ENCODE assay signal across 24 mouse cellular contexts in the genomic region with DNA sequence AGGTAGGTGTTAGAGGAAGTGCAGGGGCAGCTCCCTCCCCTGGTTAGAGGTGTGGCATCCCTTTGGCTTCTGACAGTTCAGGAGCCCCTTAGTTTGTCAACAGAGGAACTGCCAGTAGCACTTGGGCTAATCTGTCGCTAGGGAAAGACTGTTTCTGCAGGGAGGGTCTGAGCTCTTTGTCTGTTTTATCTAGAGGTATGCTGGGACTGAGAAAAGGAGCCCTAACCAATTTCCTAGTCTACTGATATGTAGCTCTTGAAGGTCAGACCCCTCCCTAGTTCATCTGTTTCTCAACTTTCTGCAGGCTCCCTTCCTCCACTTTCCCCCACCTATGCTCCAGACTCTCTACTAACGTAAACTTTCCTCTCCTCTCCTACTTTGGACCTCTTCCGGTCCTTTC. TPM values are rescaled to one million over a fixed set of nuclear protein-coding genes. Genes with fewer than 3 reads are reported as not detected.
A peak's percentile ranks its signal among the peaks of the same experiment; 100 is the strongest.
DNase-seq lines count a peak whose midpoint lies in the region; ATAC-seq and TF ChIP-seq lines count a peak whose summit lies in the region.
"Had no signal": no experiment of that assay in that cellular context is flagged by ENCODE, and none has a peak within 500 bp of the region (broad histone marks: within the 10 kb centered on the region; RNA-seq: fewer than 3 reads in every experiment).

No protein-coding gene starts in this region.

- peaks cover 25% of the 10 kb centered on the region for H3K27me3 ChIP-seq in midbrain, embryonic 16.5 days (ENCODE audit: control insufficient read depth, insufficient read depth, low read depth, low read length)
- peaks cover 36% of the 10 kb centered on the region for H3K27me3 ChIP-seq in midbrain, embryonic 15.5 days (replicated peaks)
- peaks cover 75% of the 10 kb centered on the region for H3K27me3 ChIP-seq in forebrain, embryonic 13.5 days
- H3K27me3 ChIP-seq in hindbrain, postnatal 0 days (ENCODE audit: insufficient read depth, low read length): peaks cover 10% of the 10 kb centered on the region; the same call in 1 of the 2 replicates
- peaks cover 66% of the 10 kb centered on the region for H3K27me3 ChIP-seq in heart, embryonic 12.5 days (replicated peaks)

- H3K27ac ChIP-seq in midbrain, embryonic 16.5 days (ENCODE audit: low read length): peak overlapping the region; percentile 6
- H3K27ac ChIP-seq in midbrain, embryonic 15.5 days: no peak overlapping the region
- peak overlapping the region; percentile 72 for H3K27ac ChIP-seq in forebrain, embryonic 13.5 days
- peak overlapping the region; percentile 68 for H3K27ac ChIP-seq in hindbrain, postnatal 0 days
- no peak overlapping the region for H3K27ac ChIP-seq in heart, embryonic 12.5 days (ENCODE audit: poor library complexity, severe bottlenecking)
- H3K27ac ChIP-seq: embryonic facial prominence, embryonic 13.5 days; gastrocnemius, adult 2 months; limb, embryonic 15.5 days had no signal

- no peak for DNase-seq in hindbrain, postnatal 0 days (ENCODE audit: low spot score)
- DNase-seq in gastrocnemius, postnatal 36 days: no peak
- DNase-seq in Muller cell, postnatal 12 days (ENCODE audit: inconsistent ontology term): no peak
- DNase-seq: adrenal gland, postnatal 10 days; cerebellum, adult 11-12 months; gastrocnemius, adult 2 months; heart, adult 18-20 months; kidney, adult 8-10 months; lung, postnatal 10 days; right cerebral cortex, postnatal 4 days; thymus, postnatal 25 days had no signal

- H3K4me2 ChIP-seq in midbrain, embryonic 16.5 days (ENCODE audit: low read length): no peak overlapping the region; the same call in 1 of the 2 replicates
- H3K4me2 ChIP-seq in midbrain, embryonic 15.5 days: no peak overlapping the region
- H3K4me2 ChIP-seq in forebrain, embryonic 13.5 days: peak overlapping the region; percentile 35
- H3K4me2 ChIP-seq in hindbrain, postnatal 0 days (ENCODE audit: low read depth, low read length): peak overlapping the region; percentile 37; the same call in 1 of the 2 replicates
- no peak overlapping the region for H3K4me2 ChIP-seq in heart, embryonic 12.5 days
- H3K4me2 ChIP-seq: embryonic facial prominence, embryonic 13.5 days; limb, embryonic 15.5 days had no signal

- no peak overlapping the region for H3K4me3 ChIP-seq in midbrain, embryonic 16.5 days (ENCODE audit: low read depth, low read length)
- H3K4me3 ChIP-seq in midbrain, embryonic 15.5 days: no peak overlapping the region
- H3K4me3 ChIP-seq in forebrain, embryonic 13.5 days: 0 out of 2 replicates have a peak overlapping the region, but pooled peaks have one; percentile 3
- no peak overlapping the region for H3K4me3 ChIP-seq in hindbrain, postnatal 0 days (ENCODE audit: low read length)
- H3K4me3 ChIP-seq in heart, embryonic 12.5 days: no peak overlapping the region
- H3K4me3 ChIP-seq: embryonic facial prominence, embryonic 13.5 days; gastrocnemius, adult 2 months; limb, embryonic 15.5 days; myocyte had no signal

- no peak overlapping the region for H3K9ac ChIP-seq in midbrain, embryonic 16.5 days (ENCODE audit: low read depth, low read length)
- H3K9ac ChIP-seq in midbrain, embryonic 15.5 days: no peak overlapping the region
- 0 out of 2 replicates have a peak overlapping the region, but pooled peaks have one; percentile 22 for H3K9ac ChIP-seq in forebrain, embryonic 13.5 days
- 0 out of 2 replicates have a peak overlapping the region, but pooled peaks have one; percentile 37 for H3K9ac ChIP-seq in hindbrain, postnatal 0 days (replicated peaks; ENCODE audit: low read length)
- H3K9ac ChIP-seq in heart, embryonic 12.5 days: no peak overlapping the region
- H3K9ac ChIP-seq: embryonic facial prominence, embryonic 13.5 days; limb, embryonic 15.5 days had no signal

- peaks cover 10% of the 10 kb centered on the region for H3K4me1 ChIP-seq in midbrain, embryonic 16.5 days (ENCODE audit: control insufficient read depth, insufficient read depth, low read length)
- H3K4me1 ChIP-seq in midbrain, embryonic 15.5 days: peaks cover 9% of the 10 kb centered on the region
- H3K4me1 ChIP-seq in forebrain, embryonic 13.5 days: 0 out of 2 replicates have a peak, but pooled peaks cover 11% of the 10 kb centered on the region
- H3K4me1 ChIP-seq in hindbrain, postnatal 0 days (ENCODE audit: insufficient read depth, low read length): peaks cover 3% of the 10 kb centered on the region; the same call in 1 of the 2 replicates
- no peaks in the 10 kb centered on the region for H3K4me1 ChIP-seq in heart, embryonic 12.5 days (replicated peaks)
- H3K4me1 ChIP-seq: embryonic facial prominence, embryonic 13.5 days; limb, embryonic 15.5 days had no signal

- no peak for ATAC-seq in midbrain, embryonic 16.5 days
- ATAC-seq in midbrain, embryonic 15.5 days (replicated peaks): no peak
- no peak for ATAC-seq in forebrain, embryonic 13.5 days
- ATAC-seq in hindbrain, postnatal 0 days: no peak
- no peak for ATAC-seq in heart, embryonic 12.5 days (ENCODE audit: insufficient number of reproducible peaks, low FRiP score)

- no peaks in the 10 kb centered on the region for H3K36me3 ChIP-seq in midbrain, embryonic 16.5 days (ENCODE audit: control insufficient read depth, insufficient read depth, low read length)
- H3K36me3 ChIP-seq in midbrain, embryonic 15.5 days (replicated peaks): no peaks in the 10 kb centered on the region
- no peaks in the 10 kb centered on the region for H3K36me3 ChIP-seq in forebrain, embryonic 13.5 days (ENCODE audit: poor library complexity, severe bottlenecking)
- no peaks in the 10 kb centered on the region for H3K36me3 ChIP-seq in hindbrain, postnatal 0 days (ENCODE audit: insufficient read depth, low read length)
- no peaks in the 10 kb centered on the region for H3K36me3 ChIP-seq in heart, embryonic 12.5 days
- H3K36me3 ChIP-seq: embryonic facial prominence, embryonic 13.5 days; G1E; limb, embryonic 15.5 days had no signal

- intact Hi-C loops in gastrocnemius, postnatal 36 days (cut with DNase I): no loop called here

- WGBS in midbrain, embryonic 16.5 days: 8% methylated on average over 3 of the region's 3 CpGs
- WGBS in midbrain, embryonic 15.5 days: 6% methylated on average over 3 of the region's 3 CpGs
- WGBS in forebrain, embryonic 13.5 days: 2% methylated on average over 3 of the region's 3 CpGs
- 13% methylated on average over 3 of the region's 3 CpGs for WGBS in hindbrain, postnatal 0 days
- WGBS in heart, embryonic 12.5 days: 0% methylated on average over 3 of the region's 3 CpGs

- H3K9me3 ChIP-seq in midbrain, embryonic 16.5 days (replicated peaks; ENCODE audit: control insufficient read depth, low read length, poor library complexity, severe bottlenecking): no peaks in the 10 kb centered on the region
- no peaks in the 10 kb centered on the region for H3K9me3 ChIP-seq in midbrain, embryonic 15.5 days
- no peaks in the 10 kb centered on the region for H3K9me3 ChIP-seq in forebrain, embryonic 13.5 days (replicated peaks)
- H3K9me3 ChIP-seq in hindbrain, postnatal 0 days (ENCODE audit: low read length): no peaks in the 10 kb centered on the region
- H3K9me3 ChIP-seq in heart, embryonic 12.5 days (replicated peaks): 0 out of 2 replicates have a peak, but pooled peaks cover 2% of the 10 kb centered on the region
- H3K9me3 ChIP-seq: embryonic facial prominence, embryonic 13.5 days; limb, embryonic 15.5 days had no signal

- TF ChIP-seq CTCF in hindbrain, postnatal 0 days (IDR thresholded peaks at IDR 0.05; ENCODE audit: low read depth): peak; percentile 3; the same call in 1 of the 2 replicates

RNA-seq across cellular contexts. Expression of a gene that starts 44.2 kb away (rescaled TPM):
- 9.1 and 20.6 TPM in 2 replicates for polyA plus RNA-seq in midbrain, embryonic 16.5 days (2015; fragmentation: Nextera tagmentation; extraction: Ambion mirVana)
- 10.0 and 11.6 TPM in 2 replicates for polyA plus RNA-seq in midbrain, embryonic 15.5 days (2015; fragmentation: Nextera tagmentation; extraction: Ambion mirVana)
- polyA plus RNA-seq in forebrain, embryonic 13.5 days (2015; fragmentation: Nextera tagmentation; extraction: Ambion mirVana): 10.8 and 15.1 TPM in 2 replicates
- 281 and 342 TPM in 2 replicates for total RNA-seq in hindbrain, postnatal 0 days (2014; rRNA removed)
- polyA plus RNA-seq in hindbrain, postnatal 0 days (2015; fragmentation: Nextera tagmentation; extraction: Ambion mirVana): 19.7 and 21.5 TPM in 2 replicates
- polyA plus RNA-seq in heart, embryonic 12.5 days (2016; fragmentation: Nextera tagmentation; extraction: Ambion mirVana): 0.08 TPM in 1 of 2 replicates, not detected in the other
- 1 to 10 TPM; 1.3 to 2.8 TPM for total RNA-seq in gastrocnemius, postnatal 36 days (2021)
- total RNA-seq: common myeloid progenitor, adult 5-6 weeks; heart, adult 18-20 months; megakaryocyte, adult 5-6 weeks had no signal
- polyA plus RNA-seq: G1E; large intestine, adult 2 months had no signal

RNA-seq across cellular contexts. Expression of a gene that starts 47.6 kb away (rescaled TPM):
- polyA plus RNA-seq in midbrain, embryonic 16.5 days (2015; fragmentation: Nextera tagmentation; extraction: Ambion mirVana): 55.8 and 154 TPM in 2 replicates
- polyA plus RNA-seq in midbrain, embryonic 15.5 days (2015; fragmentation: Nextera tagmentation; extraction: Ambion mirVana): 53.1 and 59.1 TPM in 2 replicates
- 48.4 and 62.0 TPM in 2 replicates for polyA plus RNA-seq in forebrain, embryonic 13.5 days (2015; fragmentation: Nextera tagmentation; extraction: Ambion mirVana)
- total RNA-seq in hindbrain, postnatal 0 days (2014; rRNA removed): 107 and 144 TPM in 2 replicates
- 51.0 and 58.2 TPM in 2 replicates for polyA plus RNA-seq in hindbrain, postnatal 0 days (2015; fragmentation: Nextera tagmentation; extraction: Ambion mirVana)
- polyA plus RNA-seq in heart, embryonic 12.5 days (2016; fragmentation: Nextera tagmentation; extraction: Ambion mirVana): 0.27 TPM in 1 of 2 replicates, not detected in the other
- under 1 TPM in 1 of 2 experiments, not detected in 1; 0.43 TPM for total RNA-seq in gastrocnemius, postnatal 36 days (2021)
- total RNA-seq: adrenal gland, postnatal 10 days; common myeloid progenitor, adult 5-6 weeks; gastrocnemius, adult 2 months; heart, adult 18-20 months; megakaryocyte, adult 5-6 weeks had no signal
- polyA plus RNA-seq: G1E; heart, embryonic 16.5 days; large intestine, adult 2 months; liver, embryonic 16.5 days had no signal

Comparison
In these comparisons a context has a peak if more than half of its experiments do, and no peak if none do; other contexts are left out.
1. H3K27ac ChIP-seq: peak in midbrain, embryonic 16.5 days (single experiment), forebrain, embryonic 13.5 days (single experiment) and hindbrain, postnatal 0 days (single experiment); none in midbrain, embryonic 15.5 days (single experiment) and heart, embryonic 12.5 days (single experiment).
2. H3K4me2 ChIP-seq: peak in forebrain, embryonic 13.5 days (single experiment) and hindbrain, postnatal 0 days (single experiment); none in midbrain, embryonic 16.5 days (single experiment), midbrain, embryonic 15.5 days (single experiment) and heart, embryonic 12.5 days (single experiment).
3. H3K9ac ChIP-seq: peak in forebrain, embryonic 13.5 days (single experiment) and hindbrain, postnatal 0 days (single experiment); none in midbrain, embryonic 16.5 days (single experiment), midbrain, embryonic 15.5 days (single experiment) and heart, embryonic 12.5 days (single experiment).
4. RNA of a gene that starts 47.6 kb away (polyA plus RNA-seq): 48.4 to 62.0 TPM in forebrain, embryonic 13.5 days, 53.1 to 59.1 TPM in midbrain, embryonic 15.5 days, 55.8 to 154 TPM in midbrain, embryonic 16.5 days and 51.0 to 58.2 TPM in hindbrain, postnatal 0 days; 0.27 TPM in heart, embryonic 12.5 days; every median in the first group is over 10 times any median in the second.